Mouse (Mus musculus) 416B (cell line): ENCODE results near the gene Atf6b.

Experiments
- DNase-seq: peaks from one replicate; pipeline ENCODE4 v3.0.0; 2011; ENCODE audit warnings: low read depth

Atf6b gene

DNA sequence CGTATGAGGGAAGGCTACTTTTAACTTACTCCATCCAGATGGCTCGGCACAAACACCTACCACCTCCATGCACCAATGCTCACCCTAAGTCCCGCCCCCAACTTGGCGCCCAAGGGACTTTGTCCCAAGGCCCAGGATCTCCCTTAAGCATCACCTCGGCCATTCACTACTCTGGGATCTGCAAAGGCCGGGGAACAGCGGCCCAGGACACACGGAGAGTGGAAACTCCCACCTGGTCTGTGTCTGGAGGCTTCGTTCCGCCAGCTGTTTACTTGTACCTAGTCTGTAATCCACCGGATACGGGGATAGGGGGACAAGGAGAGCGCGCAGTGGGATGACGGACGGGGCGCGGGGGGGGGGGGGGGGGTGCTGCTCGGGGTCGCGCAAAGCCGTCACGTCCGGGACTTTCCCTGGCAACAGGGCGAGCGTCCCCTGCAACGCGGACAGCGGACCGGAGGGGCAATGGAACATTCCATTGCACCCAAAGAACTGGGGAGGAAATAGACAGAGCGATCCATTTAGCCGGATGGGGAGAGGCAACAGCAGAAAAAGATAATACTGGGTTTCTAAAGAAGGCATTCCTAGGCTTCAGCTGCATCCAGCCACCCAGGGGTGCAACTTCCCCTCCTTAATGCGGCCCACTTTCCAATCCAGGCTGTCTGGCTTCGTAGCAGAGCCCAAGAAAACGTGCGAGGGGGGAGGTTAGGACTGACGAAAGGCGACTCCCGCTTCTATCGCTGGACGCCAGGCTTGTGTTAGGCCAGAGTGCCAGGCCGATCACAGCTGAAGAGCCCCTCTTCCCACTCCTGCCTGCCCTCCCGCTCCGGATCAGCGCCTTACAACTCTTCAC is 19.6 kb upstream of the Atf6b start:
- peak; percentile 96 for DNase-seq

- no peak for DNase-seq
Observed at GRCm38 (mm10) chr17:34627943-34628643, 18.9 kb upstream of the Atf6b start, which contains the start of gene Ppt2. TSS of gene Ppt2 (minus strand) at chr17:34628510.

GRCm38 (mm10) chr17:34628644-34628967 is 18.3 kb upstream of the Atf6b start:
- DNase-seq, result peak; percentile 51

GRCm38 (mm10) chr17:34629221-34629751 is 17.7 kb upstream of the Atf6b start, which contains the start of gene Prrt1:
TSS of gene Prrt1 (plus strand) at chr17:34629533.
- no peak for DNase-seq

- DNase-seq, result peak; percentile 21
Observed at GRCm38 (mm10) chr17:34629796-34630603, 16.9 kb upstream of the Atf6b start.

DNA sequence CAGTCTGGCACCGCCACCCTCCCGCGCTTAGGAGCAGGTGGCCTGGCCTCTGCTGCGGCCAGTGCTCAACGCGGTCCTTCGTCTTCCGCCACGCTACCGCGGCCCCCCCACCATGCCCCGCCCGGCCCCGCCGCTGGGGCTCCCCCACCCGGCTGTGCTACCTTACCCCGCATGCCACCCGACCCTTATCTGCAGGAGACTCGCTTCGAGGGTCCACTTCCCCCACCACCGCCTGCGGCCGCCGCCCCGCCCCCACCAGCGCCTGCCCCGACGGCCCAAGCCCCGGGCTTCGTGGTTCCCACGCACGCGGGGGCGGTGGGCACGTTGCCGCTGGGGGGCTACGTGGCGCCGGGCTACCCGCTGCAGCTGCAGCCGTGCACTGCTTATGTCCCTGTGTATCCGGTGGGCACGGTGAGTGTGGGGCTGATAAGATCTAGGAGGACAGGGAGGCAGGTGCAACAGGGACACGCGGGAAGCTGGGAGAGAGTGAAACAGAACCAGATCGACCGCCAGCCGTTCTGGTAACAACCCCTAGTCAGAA is 16.1 kb upstream of the Atf6b start:
- DNase-seq, result no peak

DNA sequence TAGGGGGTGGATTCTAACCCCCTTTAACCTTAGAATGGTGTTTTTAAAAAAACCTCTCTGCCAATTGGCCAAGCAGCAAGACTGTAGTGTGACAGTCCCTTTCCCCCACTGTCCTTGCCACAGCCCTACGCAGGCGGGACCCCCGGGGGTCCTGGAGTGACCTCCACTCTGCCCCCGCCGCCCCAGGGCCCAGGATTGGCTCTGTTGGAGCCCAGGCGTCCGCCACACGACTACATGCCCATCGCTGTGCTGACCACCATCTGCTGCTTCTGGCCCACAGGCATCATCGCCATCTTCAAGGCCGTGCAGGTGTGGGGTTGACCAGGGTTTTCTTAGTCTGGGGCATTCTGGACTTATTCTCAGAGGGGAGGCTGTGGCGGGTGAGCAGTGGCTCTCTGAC is 15.3 kb upstream of the Atf6b start:
- no peak for DNase-seq

GRCm38 (mm10) chr17:34632261-34632691 is 14.7 kb upstream of the Atf6b start:
- DNase-seq, result peak; percentile 30

DNA sequence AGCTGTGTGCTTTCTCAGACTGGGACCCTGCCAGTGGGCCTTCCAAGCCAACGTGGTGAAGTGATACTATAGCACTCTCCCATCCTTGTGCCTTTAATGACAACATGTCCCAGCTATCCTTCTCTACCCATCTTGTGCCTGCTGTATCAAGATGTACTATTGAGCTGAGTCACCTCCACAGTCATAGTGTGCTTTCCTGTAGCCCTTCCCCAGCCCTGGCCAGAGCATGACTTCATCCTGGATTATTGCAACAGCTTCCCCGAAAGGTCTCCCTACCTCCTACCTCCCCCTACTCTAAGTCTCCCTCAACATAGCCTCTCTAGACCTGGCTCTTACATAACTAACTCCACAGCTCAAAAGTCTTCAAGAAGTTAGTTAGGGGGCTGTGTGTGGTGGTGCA is 11.3 kb upstream of the Atf6b start:
- DNase-seq, result peak; percentile 84

- DNase-seq, result no peak
Observed at GRCm38 (mm10) chr17:34637459-34637858, 9.5 kb upstream of the Atf6b start.

DNA sequence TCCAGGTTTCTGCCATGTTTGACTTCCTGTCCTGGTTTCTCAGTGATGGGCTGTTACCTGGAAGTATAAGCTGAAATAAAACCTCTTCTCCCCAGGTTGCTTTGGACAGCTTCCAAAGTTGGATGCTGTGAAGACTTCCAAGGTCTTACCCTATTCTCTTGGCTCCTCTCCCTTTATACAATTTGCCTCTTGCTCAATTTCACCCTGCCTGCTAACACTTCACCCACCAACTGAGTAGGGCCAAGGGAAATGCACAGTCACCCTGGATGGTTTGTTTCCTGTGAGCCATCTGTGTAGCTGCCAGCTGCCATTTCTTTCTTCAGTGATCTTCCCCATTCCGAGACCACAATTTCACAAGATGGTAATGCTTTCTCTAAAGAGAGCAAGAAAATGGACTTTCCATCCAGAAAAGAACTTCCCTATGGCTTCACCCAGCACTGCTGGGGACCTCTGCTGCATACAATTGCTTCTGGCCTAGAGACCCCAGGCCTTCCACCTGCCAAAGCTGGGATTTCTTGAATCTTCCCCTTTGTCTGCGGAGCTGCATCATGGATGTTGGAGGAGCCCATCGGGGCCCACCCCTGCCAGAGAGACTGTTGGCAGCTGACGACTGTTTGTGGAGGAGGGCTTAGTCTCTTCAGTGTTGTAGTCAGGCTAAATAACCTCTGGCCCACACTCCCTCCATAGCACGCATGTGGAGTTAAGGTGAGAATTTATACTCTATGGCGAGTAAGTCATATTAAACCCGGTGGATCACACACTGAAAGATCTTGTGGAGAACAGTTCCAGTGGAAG is 7.3 kb upstream of the Atf6b start:
- peak; percentile 90 for DNase-seq

- DNase-seq, result peak; percentile 79
Observed at GRCm38 (mm10) chr17:34640778-34641601, 6.0 kb upstream of the Atf6b start.

- DNase-seq, result no peak
Observed at GRCm38 (mm10) chr17:34641945-34642344, 5.0 kb upstream of the Atf6b start.

DNA sequence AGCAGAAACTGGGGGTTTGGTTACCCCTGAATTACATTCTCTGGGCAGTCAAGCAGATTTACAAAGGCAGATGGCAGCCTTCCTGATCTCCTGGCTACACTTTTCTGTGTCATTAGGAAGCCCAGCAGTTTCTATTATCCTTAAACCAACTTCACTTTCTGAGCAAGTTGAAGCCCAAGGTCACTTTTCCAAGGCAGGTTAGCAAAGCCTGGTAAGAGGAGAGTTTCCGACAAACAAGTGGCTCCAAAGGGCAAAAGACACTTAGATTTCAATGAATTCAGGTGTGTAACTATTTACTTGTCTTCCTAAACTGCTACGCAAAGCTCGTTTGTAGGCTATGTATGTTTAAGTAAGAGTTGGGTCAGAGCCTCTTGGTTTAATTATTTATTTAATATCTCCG is 3.6 kb upstream of the Atf6b start:
- no peak for DNase-seq

GRCm38 (mm10) chr17:34643944-34644343 is 3.0 kb upstream of the Atf6b start:
- no peak for DNase-seq

DNA sequence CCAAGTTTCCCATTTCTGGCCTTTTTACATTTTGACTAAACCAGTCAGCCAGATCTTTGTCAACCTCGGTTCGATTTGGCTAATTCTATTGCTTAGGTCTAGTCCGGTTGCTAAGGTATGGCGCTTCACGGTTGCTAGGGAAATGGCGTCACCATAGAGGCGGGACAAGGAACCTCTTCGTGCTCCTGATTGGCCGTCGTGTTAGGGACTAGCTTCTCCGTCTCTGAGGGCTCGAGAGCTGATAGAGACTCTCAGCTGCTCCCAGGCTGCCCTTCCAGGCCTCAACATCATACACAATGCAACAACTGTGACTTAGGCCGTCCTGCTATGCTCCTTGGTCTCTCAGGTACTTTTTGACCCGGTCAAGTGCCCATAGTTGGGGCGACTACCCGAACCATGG is 2.3 kb upstream of the Atf6b start, which contains the start of gene Fkbpl:
Gene Fkbpl (plus strand): TSS at position 157 of the 400 bp plus-strand sequence.
- DNase-seq, result peak; percentile 99

DNA sequence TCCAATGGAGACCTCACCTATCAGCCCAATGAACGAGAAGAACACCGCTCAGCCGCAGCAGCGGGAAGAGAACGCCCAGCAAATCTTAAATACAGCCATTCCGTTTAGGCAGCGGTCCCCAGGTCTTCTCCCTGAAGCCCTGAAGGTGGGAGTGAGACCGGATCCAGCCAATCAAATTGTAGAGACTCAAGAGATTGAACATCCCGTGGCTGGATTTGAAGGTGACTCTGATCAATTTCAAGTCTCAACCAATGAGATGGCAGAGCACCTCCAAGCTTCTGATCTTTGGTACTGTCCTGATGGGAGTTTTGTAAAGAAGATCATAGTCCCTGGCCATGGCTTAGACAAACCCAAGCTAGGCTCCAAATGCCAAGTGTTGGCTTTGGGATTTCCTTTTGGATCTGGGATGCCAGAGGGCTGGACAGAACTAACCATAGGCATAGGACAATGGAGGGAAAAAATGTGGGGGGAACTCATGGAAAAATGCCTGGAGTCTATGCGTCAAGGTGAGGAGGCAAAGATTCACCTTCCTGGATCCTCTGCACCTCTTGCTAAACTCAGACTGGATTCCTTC is 1.6 kb upstream of the Atf6b start:
- peak; percentile 91 for DNase-seq

GRCm38 (mm10) chr17:34645831-34646511 is 975 bp upstream of the Atf6b start:
- DNase-seq, result peak; percentile 82
